Mouse (Mus musculus) gonadal fat pad, adult 2 months (tissue): ENCODE data around the gene Slc22a20. TPM values are rescaled to one million over a fixed set of nuclear protein-coding genes. Genes with fewer than 3 reads are reported as not detected.
A peak's percentile ranks its signal among the peaks of the same experiment; 100 is the strongest.

Experiments
- DNase-seq: peaks from one replicate; pipeline ENCODE4 v3.0.0-alpha.2; 2012; ENCODE audit warnings: low read depth
- polyA plus RNA-seq: library from polyadenylated mRNA; depleted of rRNA; stranded (reverse); fragments of >200 nt; gene quantifications from 2 replicates; pipeline ENCODE4 v1.2.3, GENCODE M21; 2012; rRNA removed

Gene Slc22a20
- polyA plus RNA-seq, 1 experiment, result not detected

DNA sequence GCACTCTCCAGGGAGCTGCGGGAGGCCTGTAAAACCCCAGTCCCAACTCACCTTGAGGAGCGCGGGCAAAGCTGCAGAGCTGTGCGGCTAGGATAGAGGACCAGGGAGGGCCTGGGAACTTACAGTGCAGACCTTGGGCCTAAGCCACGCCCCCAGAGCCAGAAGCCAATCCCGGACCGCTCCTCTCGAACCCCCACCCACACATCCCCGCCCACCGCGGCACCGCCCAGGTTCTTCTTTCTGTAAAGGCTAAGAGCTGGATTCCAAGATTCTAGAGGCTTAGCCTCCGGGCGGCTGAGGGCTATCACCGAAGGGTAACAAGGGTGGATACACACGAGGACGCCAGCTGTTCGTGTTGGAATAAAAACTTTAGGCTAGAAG is 61.2 kb downstream of the Slc22a20 start, which contains the start of gene Cdc42ep2:
Cdc42ep2 (minus strand) TSS at position 104 of the 381 bp plus-strand sequence.
- DNase-seq, result peak; percentile 41

DNA sequence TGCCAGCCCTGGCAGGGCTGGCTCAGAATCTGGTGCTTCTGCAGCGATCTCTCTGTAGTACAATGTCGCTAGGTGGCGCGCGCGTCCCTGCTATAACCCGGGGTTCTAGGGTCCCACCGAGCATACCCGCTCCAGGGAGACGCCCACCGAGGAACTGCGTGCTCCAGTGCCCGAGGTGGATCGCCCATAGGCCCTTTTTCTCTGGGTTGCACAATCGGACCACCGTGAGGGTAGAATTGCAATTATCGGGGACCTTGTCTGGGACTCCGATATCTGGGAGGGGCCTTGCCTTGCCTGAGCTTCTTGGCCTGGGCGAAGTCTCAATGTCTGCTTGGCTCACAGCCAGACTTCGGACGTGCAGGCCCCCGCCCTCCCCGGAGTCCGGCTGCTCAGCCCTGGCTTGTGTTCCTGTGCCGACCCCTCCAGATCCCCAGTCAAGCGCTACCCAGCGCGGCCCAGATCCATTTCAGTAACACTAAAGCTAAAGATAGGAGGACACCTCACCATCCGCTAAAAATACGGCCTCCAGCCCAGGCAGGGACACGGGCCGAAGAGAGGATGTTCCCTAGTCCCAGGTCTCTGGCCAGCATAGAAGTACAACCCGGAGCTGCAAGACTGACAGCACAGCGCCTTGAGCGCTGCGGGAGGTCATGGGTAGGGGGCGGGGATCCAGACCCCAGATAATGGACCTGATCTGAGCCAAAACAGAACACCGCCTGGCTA is 61.8 kb downstream of the Slc22a20 start:
- DNase-seq, result no peak

DNA sequence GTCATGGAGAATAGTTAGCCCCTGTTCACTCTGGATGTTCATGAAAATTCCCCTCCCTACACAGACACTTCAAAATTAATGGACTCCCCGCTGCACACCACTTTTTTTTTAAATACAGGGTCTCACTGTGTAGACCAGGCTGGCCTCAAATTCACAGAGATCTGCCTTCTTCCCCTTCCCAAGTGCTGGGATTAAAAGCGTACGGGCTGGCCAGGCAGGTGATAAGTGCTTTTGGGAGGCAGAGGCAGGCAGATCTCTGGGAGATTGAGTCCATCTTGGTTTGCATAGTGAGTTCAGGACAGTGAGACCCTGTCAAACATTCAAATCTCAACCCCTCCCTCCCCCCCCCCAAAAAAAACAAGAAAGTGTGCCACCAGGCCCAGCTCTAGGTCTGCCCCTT is 63.0 kb downstream of the Slc22a20 start:
- DNase-seq, result no peak

DNA sequence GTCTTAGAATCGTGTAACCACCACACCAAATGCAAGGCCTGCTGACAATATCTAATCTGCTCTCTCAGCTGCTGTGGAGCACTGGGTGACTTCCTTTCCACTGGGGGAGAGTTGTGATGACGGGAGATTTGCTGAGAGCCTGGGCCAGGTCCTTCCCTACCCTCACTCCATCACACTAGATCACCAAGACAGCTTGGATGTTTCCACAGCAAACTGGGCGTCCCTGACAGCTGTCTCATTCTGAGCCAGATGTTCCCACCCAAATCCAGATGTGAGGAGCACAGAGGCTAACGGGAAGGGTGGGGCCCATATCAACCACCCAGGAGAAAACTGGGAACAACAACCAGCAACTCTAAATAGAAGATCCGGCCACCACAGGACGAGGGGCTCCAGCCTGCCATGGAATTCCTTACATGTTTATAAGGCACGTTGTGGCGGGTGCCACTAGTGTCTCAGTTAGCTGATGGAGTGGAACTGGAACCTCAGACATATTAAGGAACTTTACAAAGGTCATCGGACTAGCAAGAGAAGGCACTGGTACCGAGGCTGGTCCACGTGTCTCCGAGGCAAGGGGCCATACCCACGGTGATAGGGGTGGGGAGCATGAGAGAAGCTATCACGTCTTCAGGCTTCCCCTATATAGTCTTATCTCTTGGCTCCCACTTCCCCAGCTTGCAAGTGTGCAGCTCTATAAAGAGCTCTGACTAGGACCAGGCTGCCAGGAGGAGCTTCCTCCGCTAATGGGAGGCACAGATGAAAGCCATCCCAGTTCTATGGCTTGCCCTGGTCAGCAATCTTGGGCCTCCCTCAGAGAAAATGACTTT is 63.6 kb downstream of the Slc22a20 start:
- no peak for DNase-seq

DNA sequence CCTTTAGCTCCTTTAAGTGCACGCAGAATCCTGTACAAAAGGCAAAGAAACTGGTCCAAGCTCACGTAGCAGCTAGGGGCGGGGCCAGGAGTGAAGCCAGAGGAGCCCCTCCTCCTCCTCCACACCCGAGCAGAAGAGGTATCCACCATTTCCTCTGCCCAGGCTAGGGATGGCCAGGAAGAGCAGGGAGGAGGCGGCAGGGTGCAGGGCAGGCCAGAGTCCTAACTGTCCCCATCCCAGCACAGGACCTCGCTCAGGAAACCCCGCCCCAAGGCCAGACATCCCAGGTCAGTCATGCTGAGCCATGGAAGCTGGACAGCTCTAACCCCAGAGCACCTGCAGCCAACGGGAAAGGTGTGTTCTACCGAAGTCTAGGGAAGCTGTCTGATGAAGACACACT is 64.2 kb downstream of the Slc22a20 start:
- no peak for DNase-seq

Other genes starting within 250 kb of the Slc22a20 start
- 186 and 257 TPM in 2 replicates for gene Ltbp3, start 245.2 kb downstream of the Slc22a20 start, polyA plus RNA-seq
- 155 TPM in 2 replicates for gene Scyl1, start 214.7 kb downstream of the Slc22a20 start, polyA plus RNA-seq
- 15.1 and 15.9 TPM in 2 replicates for gene Frmd8, start 110.9 kb downstream of the Slc22a20 start, polyA plus RNA-seq
- gene Slc25a45, start 108.3 kb downstream of the Slc22a20 start, polyA plus RNA-seq, result 17.3 and 25.7 TPM in 2 replicates
- gene Tigd3, start 92.0 kb downstream of the Slc22a20 start, polyA plus RNA-seq, result 0.70 and 0.75 TPM in 2 replicates
- 71.5 and 79.4 TPM in 2 replicates for gene Dpf2, start 73.1 kb downstream of the Slc22a20 start, polyA plus RNA-seq
- 12.9 and 17.6 TPM in 2 replicates for gene Cdc42ep2, start 61.3 kb downstream of the Slc22a20 start, polyA plus RNA-seq
- 29.1 and 43.2 TPM in 2 replicates for gene Pola2, start 21.9 kb downstream of the Slc22a20 start, polyA plus RNA-seq
- 70.6 and 85.2 TPM in 2 replicates for gene Capn1, start 29.8 kb upstream of the Slc22a20 start, polyA plus RNA-seq
- gene Syvn1, start 60.4 kb upstream of the Slc22a20 start, polyA plus RNA-seq, result 55.6 and 104 TPM in 2 replicates
- gene Mrpl49, start 71.6 kb upstream of the Slc22a20 start, polyA plus RNA-seq, result 28.3 and 29.0 TPM in 2 replicates
- 1,249 and 1,627 TPM in 2 replicates for gene Fau, start 71.7 kb upstream of the Slc22a20 start, polyA plus RNA-seq
- 60.6 and 60.9 TPM in 2 replicates for gene Znhit2, start 75.0 kb upstream of the Slc22a20 start, polyA plus RNA-seq
- 98.2 and 115 TPM in 2 replicates for gene Tm7sf2, start 82.2 kb upstream of the Slc22a20 start, polyA plus RNA-seq
- gene Vps51, start 91.1 kb upstream of the Slc22a20 start, polyA plus RNA-seq, result 56.9 and 64.6 TPM in 2 replicates
- 1.2 TPM in 1 of 2 replicates, not detected in the other for gene Tmem262, start 93.9 kb upstream of the Slc22a20 start, polyA plus RNA-seq
- 0.20 and 0.23 TPM in 2 replicates for gene Gm28374, start 96.1 kb upstream of the Slc22a20 start, polyA plus RNA-seq
- 106 and 118 TPM in 2 replicates for gene Zfpl1, start 98.8 kb upstream of the Slc22a20 start, polyA plus RNA-seq
- gene Cdca5, start 98.8 kb upstream of the Slc22a20 start, polyA plus RNA-seq, result 1.0 TPM in 2 replicates
- 0.37 TPM in 1 of 2 replicates, not detected in the other for gene AC131692.1, start 108.3 kb upstream of the Slc22a20 start, polyA plus RNA-seq
- 0.06 and 0.12 TPM in 2 replicates for gene Naaladl1, start 119.6 kb upstream of the Slc22a20 start, polyA plus RNA-seq
- gene Sac3d1, start 132.5 kb upstream of the Slc22a20 start, polyA plus RNA-seq, result 25.5 and 26.0 TPM in 2 replicates
- 27.6 and 31.0 TPM in 2 replicates for gene Snx15, start 142.2 kb upstream of the Slc22a20 start, polyA plus RNA-seq
- gene Batf2, start 154.8 kb upstream of the Slc22a20 start, polyA plus RNA-seq, result 2.8 and 2.9 TPM in 2 replicates
- 141 and 162 TPM in 2 replicates for gene Arl2, start 155.4 kb upstream of the Slc22a20 start, polyA plus RNA-seq
- 0.16 and 0.22 TPM in 2 replicates for gene Majin, start 198.2 kb upstream of the Slc22a20 start, polyA plus RNA-seq
- 1.7 and 2.8 TPM in 2 replicates for gene Gpha2, start 240.2 kb upstream of the Slc22a20 start, polyA plus RNA-seq
- gene Ppp2r5b, start 249.7 kb upstream of the Slc22a20 start, polyA plus RNA-seq, result 54.3 and 61.5 TPM in 2 replicates